Mouse (Mus musculus): Measurements from ENCODE around the gene 2810006K23Rik. TPM values are rescaled to one million over a fixed set of nuclear protein-coding genes. Genes with fewer than 3 reads are reported as not detected.
A peak's percentile ranks its signal among the peaks of the same experiment; 100 is the strongest.
"Not testable (repeated sequence)": the region's sequence is repeated elsewhere in the genome, so short reads cannot be mapped to it uniquely, and the experiment has no call there.

The 2810006K23Rik gene
- polyA plus RNA-seq, 1 experiment from 2014 or later: 15.5 TPM

DNA sequence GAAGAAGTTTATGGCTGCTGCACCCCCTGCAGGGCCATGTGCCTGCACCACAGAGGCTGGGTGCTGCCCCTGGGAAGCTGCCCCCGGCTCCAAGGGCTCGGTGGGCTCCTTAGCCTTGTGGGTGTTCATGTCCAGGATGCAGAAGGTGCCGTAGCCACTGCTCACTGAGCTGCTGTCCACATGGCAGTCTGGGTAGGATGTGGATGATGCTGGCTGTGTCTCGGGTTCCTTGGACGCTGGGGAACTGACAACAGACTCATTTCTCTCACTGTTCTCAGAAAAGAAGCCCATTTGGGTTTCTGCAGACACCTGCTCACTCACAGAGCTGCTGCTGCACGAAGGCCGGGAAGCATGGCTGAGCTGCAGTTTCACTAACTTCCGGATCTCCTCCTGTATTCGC lies 12.4 kb upstream of the 2810006K23Rik start:
- Histone ChIP-seq H3K36me3 (peaks cover 89% of the 10 kb centered on the region), H3K9me3 (peaks cover 5% of the 10 kb centered on the region), H3K4me3 (no peak overlapping the region), H3K27ac (no peak overlapping the region), H3K27me3 (no peaks in the 10 kb centered on the region), H3K9ac (no peak overlapping the region), H3K4me1 (replicated peaks) (no peaks in the 10 kb centered on the region), H3K4me2 (no peak overlapping the region)
- ATAC-seq (ENCODE audit: low FRiP score): no peak
- WGBS: 91% methylated on average over 9 of the region's 9 CpGs

DNA sequence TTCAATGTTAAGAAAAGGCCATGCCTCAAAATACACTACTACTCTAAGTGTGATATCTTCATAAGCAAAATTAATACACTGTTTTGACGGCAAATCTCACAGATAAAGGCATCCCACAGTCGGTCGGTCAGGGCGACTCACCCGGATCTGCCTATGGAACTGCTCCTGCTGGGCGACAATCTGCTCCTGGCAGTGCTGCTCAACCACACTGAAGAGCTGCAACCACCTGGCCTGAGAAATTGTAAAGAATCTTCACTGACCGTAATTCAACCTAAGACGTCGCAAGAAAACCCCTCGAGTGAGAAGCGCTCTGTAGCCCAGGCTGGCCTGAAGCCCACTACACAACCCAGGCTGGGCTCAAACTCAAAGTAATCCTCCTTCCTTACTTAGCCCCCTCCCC lies 11.9 kb upstream of the 2810006K23Rik start:
- Histone ChIP-seq H3K9me3 (peaks cover 5% of the 10 kb centered on the region), H3K9ac (no peak overlapping the region), H3K27ac (no peak overlapping the region), H3K36me3 (peaks cover 89% of the 10 kb centered on the region), H3K4me1 (replicated peaks) (no peaks in the 10 kb centered on the region), H3K27me3 (no peaks in the 10 kb centered on the region), H3K4me2 (no peak overlapping the region), H3K4me3 (no peak overlapping the region)
- no peak for ATAC-seq (ENCODE audit: low FRiP score)
- WGBS: 91% methylated on average over 11 of the region's 11 CpGs

DNA sequence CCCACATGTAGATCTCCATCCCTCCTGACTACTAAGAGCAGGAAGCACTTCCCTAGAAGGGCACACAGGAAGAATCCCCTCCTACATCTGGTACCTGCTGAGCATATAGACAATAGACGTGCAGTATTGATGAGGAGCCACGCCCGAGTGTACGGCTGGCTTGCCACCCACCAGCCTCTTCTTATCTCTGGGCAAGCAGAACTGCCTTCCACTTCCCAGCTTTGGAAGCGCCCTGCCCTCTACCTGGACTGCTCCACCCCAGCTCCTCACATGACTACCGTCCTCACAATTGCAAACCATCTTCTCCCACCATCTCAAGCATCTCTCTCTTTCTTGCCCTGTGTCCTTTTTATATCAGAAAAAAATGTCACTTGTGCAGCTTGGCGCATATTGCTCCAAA lies 10.2 kb upstream of the 2810006K23Rik start:
- WGBS: 94% methylated on average over 7 of the region's 7 CpGs
- no peaks in the 10 kb centered on the region for H3K4me1 ChIP-seq (replicated peaks)
- no peak overlapping the region for H3K27ac ChIP-seq
- peaks cover 86% of the 10 kb centered on the region for H3K36me3 ChIP-seq
- H3K4me2 ChIP-seq: no peak overlapping the region
- H3K27me3 ChIP-seq: no peaks in the 10 kb centered on the region
- H3K4me3 ChIP-seq: no peak overlapping the region
- no peak overlapping the region for H3K9ac ChIP-seq
- no peak for ATAC-seq (ENCODE audit: low FRiP score)
- H3K9me3 ChIP-seq: no peaks in the 10 kb centered on the region

DNA sequence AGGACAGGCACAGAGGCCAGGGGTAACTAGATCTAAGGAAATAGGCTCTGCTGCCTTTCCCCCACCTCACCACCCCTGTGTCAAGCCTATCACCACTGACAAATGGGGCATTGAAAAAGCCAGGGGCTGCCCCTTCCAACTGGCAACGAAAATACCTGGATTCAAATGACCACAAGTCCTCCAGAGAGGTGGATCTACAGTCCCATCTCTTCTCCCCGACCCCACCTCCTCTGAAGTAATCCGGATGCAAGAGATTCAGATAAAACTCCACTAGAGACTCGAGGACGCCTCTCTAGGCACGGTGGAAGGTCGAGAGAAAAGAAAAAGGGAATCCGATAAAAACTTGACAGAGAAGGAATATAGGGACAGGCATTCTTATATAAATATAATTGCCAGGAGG lies 1.1 kb upstream of the 2810006K23Rik start:
- ATAC-seq (ENCODE audit: low FRiP score): no peak
- Histone ChIP-seq H3K4me1 (replicated peaks) (peaks cover 18% of the 10 kb centered on the region), H3K4me3 (peak overlapping the region; percentile 65), H3K9me3 (no peaks in the 10 kb centered on the region), H3K4me2 (peak overlapping the region; percentile 77), H3K27me3 (no peaks in the 10 kb centered on the region), H3K27ac (peak overlapping the region; percentile 98), H3K36me3 (peaks cover 19% of the 10 kb centered on the region), H3K9ac (peak overlapping the region; percentile 81)
- 5% methylated on average over 8 of the region's 8 CpGs for WGBS

DNA sequence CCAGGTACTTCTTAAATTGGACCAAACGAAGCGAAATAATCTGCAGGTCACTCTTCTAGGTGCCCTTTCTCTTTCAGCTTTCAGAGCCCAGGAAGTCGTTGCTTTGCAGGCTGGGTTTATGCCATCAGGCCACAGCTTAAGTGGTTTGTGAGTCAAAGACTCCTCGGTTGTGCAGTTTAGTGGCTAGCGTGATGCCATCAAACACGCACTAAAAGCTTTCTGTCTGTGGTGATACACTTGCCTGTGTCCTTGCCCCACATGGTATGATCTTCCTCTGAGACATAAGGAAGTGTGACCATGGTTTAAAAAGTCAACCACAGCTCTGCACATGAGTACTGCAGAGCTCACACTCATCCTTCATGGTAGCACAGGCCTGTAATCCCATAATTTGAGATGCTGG lies 2.2 kb downstream of the 2810006K23Rik start:
- Histone ChIP-seq H3K9ac (peak overlapping the region; percentile 35; the same call in 1 of the 2 replicates), H3K36me3 (no peaks in the 10 kb centered on the region; the same call in 1 of the 2 replicates), H3K27me3 (no peaks in the 10 kb centered on the region), H3K9me3 (no peaks in the 10 kb centered on the region), H3K4me3 (no peak overlapping the region), H3K27ac (no peak overlapping the region), H3K4me2 (no peak overlapping the region), H3K4me1 (replicated peaks) (peaks cover 36% of the 10 kb centered on the region)
- WGBS: 92% methylated on average over 6 of the region's 6 CpGs
- no peak for ATAC-seq (ENCODE audit: low FRiP score)

DNA sequence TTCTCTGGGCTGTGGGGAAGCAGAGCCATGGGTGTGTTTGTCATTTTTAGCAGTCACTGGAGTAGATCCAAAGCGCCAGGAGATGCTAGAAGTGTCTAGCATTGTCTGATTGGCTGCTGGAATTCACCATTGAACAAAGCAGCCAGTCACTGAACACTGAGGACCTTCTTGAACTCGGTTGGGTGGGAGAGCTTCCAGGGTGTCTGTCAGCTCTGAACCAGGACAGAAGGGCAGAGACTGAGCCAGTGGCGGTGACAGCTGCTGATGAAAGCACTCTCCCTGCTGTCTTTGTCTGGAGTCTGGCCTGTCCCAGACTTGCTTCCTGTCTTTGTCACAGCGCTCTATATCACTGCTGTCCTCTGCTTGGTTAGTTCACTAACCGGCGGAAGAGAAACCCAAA lies 6.5 kb downstream of the 2810006K23Rik start:
- peak; percentile 85 for ATAC-seq (ENCODE audit: low FRiP score)
- Histone ChIP-seq H3K27ac (peak overlapping the region; percentile 88), H3K4me3 (no peak overlapping the region), H3K9ac (peak overlapping the region; percentile 56; the same call in 1 of the 2 replicates), H3K4me2 (peak overlapping the region; percentile 1; the same call in 1 of the 2 replicates), H3K4me1 (replicated peaks) (peaks cover 56% of the 10 kb centered on the region), H3K36me3 (no peaks in the 10 kb centered on the region), H3K9me3 (no peaks in the 10 kb centered on the region), H3K27me3 (no peaks in the 10 kb centered on the region)
- WGBS: 16% methylated on average over 6 of the region's 6 CpGs

DNA sequence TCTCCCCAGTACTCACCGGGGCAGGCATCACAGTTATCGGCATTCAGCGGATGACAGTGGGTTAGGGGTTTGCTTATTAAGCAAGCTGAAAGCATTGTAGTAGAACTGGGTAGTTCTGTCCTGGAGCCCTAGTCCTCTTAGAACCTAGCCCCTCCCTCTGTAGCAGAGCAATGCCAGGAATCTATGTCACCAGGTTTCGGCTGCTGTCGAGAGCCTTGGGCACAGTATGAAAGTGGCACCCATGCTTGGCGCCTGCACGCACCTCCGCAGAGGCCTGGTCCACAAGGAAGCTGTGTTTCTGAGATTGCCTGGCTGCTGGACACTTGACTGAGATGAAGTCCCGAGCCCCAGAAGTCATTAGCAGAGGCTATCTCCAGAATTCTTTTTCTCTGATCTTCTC lies 9.2 kb downstream of the 2810006K23Rik start:
- WGBS: 93% methylated on average over 9 of the region's 9 CpGs
- Histone ChIP-seq H3K36me3 (no peaks in the 10 kb centered on the region), H3K27ac (peak overlapping the region; percentile 68; the same call in 1 of the 2 replicates), H3K4me3 (no peak overlapping the region), H3K9ac (0 out of 2 replicates have a peak overlapping the region, but pooled peaks have one; percentile 43), H3K27me3 (no peaks in the 10 kb centered on the region), H3K4me2 (no peak overlapping the region), H3K9me3 (no peaks in the 10 kb centered on the region), H3K4me1 (replicated peaks) (peaks cover 66% of the 10 kb centered on the region)
- no peak for ATAC-seq (ENCODE audit: low FRiP score)

DNA sequence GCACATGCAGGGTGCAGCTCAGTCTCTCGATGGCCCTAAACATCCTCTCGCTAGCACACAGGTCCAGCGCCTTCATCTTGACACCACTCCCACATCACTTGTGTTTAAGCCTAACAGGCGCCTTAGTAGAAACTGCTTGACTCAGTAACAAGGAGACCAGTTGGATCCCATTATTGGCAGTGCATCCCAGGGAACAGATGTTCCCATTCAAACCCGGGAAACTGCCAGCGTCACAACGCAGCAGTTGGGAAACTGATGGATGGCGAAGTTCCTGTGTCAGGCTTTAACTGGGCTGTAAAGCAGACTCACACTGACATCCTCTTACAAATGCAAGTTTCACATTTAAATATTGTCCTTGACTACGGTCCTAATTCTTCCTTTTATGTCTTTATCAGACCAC lies 10.0 kb downstream of the 2810006K23Rik start:
- no peaks in the 10 kb centered on the region; the same call in 1 of the 2 replicates for H3K36me3 ChIP-seq
- H3K4me3 ChIP-seq: no peak overlapping the region
- no peak overlapping the region; the same call in 1 of the 2 replicates for H3K9ac ChIP-seq
- no peak overlapping the region for H3K4me2 ChIP-seq
- no peaks in the 10 kb centered on the region for H3K9me3 ChIP-seq
- peaks cover 66% of the 10 kb centered on the region for H3K4me1 ChIP-seq (replicated peaks)
- no peaks in the 10 kb centered on the region for H3K27me3 ChIP-seq
- ATAC-seq (ENCODE audit: low FRiP score): no peak
- 36% methylated on average over 9 of the region's 9 CpGs for WGBS
- peak overlapping the region; percentile 68 for H3K27ac ChIP-seq

DNA sequence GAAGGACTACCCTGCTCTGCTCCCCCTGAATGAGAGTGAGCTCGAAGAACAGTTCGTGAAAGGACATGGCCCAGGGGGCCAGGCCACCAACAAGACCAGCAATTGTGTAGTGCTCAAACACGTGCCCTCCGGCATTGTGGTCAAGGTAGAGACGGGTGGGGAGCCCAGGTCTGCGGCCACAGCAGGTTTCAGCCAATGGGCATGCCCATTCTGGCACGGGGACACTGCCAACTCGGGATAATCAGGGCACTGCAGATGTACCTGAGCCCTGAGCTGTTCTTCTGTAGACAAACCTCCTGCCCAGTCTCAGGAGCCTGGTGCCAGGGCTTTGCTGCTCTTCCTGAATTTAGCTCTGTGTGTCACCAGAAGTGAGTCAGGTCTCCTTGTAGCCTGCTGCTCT lies 10.9 kb downstream of the 2810006K23Rik start:
- Histone ChIP-seq H3K9ac (no peak overlapping the region; the same call in 1 of the 2 replicates), H3K4me3 (no peak overlapping the region), H3K9me3 (no peaks in the 10 kb centered on the region), H3K4me1 (replicated peaks) (peaks cover 61% of the 10 kb centered on the region), H3K36me3 (no peaks in the 10 kb centered on the region; the same call in 1 of the 2 replicates), H3K4me2 (no peak overlapping the region), H3K27me3 (no peaks in the 10 kb centered on the region), H3K27ac (peak overlapping the region; percentile 68)
- WGBS: 89% methylated on average over 8 of the region's 8 CpGs
- no peak for ATAC-seq (ENCODE audit: low FRiP score)

DNA sequence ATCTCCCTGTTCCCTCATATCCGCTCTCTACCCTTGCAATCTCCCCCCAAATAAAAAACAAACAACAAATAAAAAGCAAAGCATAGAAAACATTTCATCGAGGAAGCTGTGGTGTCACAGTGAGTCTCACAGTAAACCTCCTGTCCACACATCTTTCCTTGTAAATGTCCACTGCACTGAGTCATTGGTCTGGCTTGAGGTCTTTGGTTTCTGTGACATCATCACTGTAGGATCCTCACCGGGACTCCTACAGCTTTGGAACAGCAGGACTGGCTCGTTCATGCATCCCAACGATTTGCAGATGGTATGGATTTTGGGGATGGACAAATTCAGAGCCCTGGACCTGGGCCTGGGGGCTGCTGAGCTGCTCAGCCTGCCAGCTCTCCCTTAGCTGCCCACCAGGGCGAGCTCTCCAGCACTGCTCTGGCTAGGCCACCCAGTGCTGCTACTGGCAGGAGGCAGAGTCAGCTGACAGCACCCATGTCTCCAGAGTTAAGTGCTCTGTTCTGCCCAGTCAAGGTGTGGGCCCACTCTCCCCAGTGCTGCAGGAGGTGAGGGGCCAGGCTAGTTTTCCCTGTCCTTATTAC lies 14.0 kb downstream of the 2810006K23Rik start:
- WGBS: 76% methylated on average over 6 of the region's 6 CpGs
- H3K9me3 ChIP-seq; H3K27ac ChIP-seq; H3K9ac ChIP-seq; H3K4me3 ChIP-seq; H3K4me2 ChIP-seq; ATAC-seq (ENCODE audit: low FRiP score); H3K27me3 ChIP-seq: not testable (repeated sequence)
- Histone ChIP-seq H3K4me1 (replicated peaks) (peaks cover 35% of the 10 kb centered on the region), H3K36me3 (peaks cover 21% of the 10 kb centered on the region)

DNA sequence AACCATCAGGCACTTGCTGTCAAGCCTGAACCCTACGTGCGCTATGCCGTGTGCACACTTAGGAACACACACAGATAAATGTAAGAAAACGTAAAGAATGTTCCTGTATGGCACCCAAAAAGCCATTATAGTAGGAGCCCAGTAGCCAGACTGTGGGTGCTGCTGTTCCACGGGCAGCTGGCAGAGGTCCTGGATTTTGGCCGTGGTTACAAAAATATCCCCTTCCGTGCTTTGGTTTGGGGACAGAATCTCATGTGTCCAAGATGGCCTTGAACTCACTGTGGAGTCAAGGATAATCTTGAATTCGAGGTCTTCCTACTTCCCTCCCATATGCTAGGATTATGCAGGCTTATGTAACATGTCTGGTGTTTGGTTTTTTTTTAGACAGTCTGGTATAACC lies 15.0 kb downstream of the 2810006K23Rik start:
- Histone ChIP-seq H3K9ac (no peak overlapping the region), H3K36me3 (peaks cover 24% of the 10 kb centered on the region), H3K4me1 (replicated peaks) (peaks cover 25% of the 10 kb centered on the region), H3K27ac (no peak overlapping the region), H3K27me3 (no peaks in the 10 kb centered on the region), H3K9me3 (no peaks in the 10 kb centered on the region), H3K4me3 (no peak overlapping the region), H3K4me2 (no peak overlapping the region)
- 85% methylated on average over 8 of the region's 8 CpGs for WGBS
- ATAC-seq (ENCODE audit: low FRiP score): no peak

DNA sequence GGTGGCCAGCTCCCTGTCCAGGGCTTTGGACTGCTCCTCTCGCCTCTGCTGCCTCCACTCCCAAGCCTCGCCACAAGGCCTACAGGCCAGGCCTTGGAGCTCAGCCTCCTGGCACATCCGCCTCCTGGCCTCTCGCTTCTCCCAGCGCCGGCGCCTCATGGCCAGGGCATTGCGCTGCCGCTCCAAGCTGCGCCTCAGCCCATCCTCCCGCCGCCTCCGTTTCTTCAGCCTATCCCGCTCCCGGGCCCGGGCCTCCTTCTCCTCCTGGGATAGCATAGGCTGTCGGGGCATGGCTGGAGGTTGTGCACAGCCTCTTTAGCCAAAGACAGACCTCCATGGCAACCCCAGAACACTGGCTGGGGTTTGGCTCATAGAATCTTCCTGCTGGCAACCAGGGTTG lies 21.3 kb downstream of the 2810006K23Rik start:
- Histone ChIP-seq H3K36me3 (peaks cover 40% of the 10 kb centered on the region), H3K4me2 (peak overlapping the region; percentile 93), H3K4me1 (replicated peaks) (peaks cover 55% of the 10 kb centered on the region), H3K27ac (peak overlapping the region; percentile 99), H3K9me3 (no peaks in the 10 kb centered on the region), H3K4me3 (peak overlapping the region; percentile 10; the same call in 1 of the 2 replicates), H3K9ac (peak overlapping the region; percentile 99), H3K27me3 (no peaks in the 10 kb centered on the region)
- WGBS: 87% methylated on average over 17 of the region's 17 CpGs
- ATAC-seq (ENCODE audit: low FRiP score): no peak

DNA sequence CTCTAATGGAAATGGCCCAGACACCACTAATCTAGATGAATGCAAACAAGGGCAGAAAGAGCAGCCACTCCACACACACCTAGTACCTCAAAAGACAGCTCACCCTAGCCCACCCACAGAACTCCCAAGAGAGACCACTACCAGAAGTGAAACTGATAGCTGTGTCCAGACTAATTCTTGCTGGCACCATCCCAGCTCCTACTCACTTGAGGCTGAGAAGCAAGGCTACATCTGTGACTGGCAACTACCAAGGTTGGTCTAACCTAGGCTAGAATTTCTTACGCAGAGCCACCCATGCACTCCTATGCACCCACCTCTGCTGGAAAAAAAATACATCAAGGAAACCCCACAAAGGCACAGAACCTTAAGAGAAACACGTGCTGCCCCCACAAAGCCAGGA lies 22.5 kb downstream of the 2810006K23Rik start:
- 80% methylated on average over 2 of the region's 2 CpGs for WGBS
- Histone ChIP-seq H3K36me3 (peaks cover 31% of the 10 kb centered on the region), H3K27ac (peak overlapping the region; percentile 99), H3K4me3 (peak overlapping the region; percentile 95), H3K9me3 (no peaks in the 10 kb centered on the region), H3K27me3 (no peaks in the 10 kb centered on the region), H3K4me1 (replicated peaks) (peaks cover 57% of the 10 kb centered on the region), H3K4me2 (peak overlapping the region; percentile 93), H3K9ac (peak overlapping the region; percentile 99)
- ATAC-seq (ENCODE audit: low FRiP score): no peak
